Mouse (Mus musculus) erythroblast, embryonic 14.5 days (primary cell): Measurements from ENCODE around the gene Sccpdh.

Source experiments
- GATA1 ChIP-seq: IDR thresholded peaks from 2 replicates; pipeline ENCODE4 v1.6.1; 2012; ENCODE audit warnings: low read length, inconsistent platforms, mixed read lengths
- TAL1 ChIP-seq: IDR thresholded peaks from 3 replicates; pipeline ENCODE4 v1.6.1; 2012; ENCODE audit warnings: low read length, inconsistent platforms, mixed read lengths

- TF ChIP-seq GATA1: no peak
- TF ChIP-seq TAL1: no peak
Observed at GRCm38 (mm10) chr1:179704150-179704549, 36.1 kb downstream of the Sccpdh start.
